Mouse (Mus musculus) MEL-GATA-1-ER (cell line): ENCODE measurements around the gene Cog5.

Experiments used
- DNase-seq: peaks from one replicate; pipeline ENCODE4 v3.0.0-alpha.2; 2012; ENCODE audit warnings: low read depth; ENCODE audit errors: extremely low read depth

Cog5 gene

DNA sequence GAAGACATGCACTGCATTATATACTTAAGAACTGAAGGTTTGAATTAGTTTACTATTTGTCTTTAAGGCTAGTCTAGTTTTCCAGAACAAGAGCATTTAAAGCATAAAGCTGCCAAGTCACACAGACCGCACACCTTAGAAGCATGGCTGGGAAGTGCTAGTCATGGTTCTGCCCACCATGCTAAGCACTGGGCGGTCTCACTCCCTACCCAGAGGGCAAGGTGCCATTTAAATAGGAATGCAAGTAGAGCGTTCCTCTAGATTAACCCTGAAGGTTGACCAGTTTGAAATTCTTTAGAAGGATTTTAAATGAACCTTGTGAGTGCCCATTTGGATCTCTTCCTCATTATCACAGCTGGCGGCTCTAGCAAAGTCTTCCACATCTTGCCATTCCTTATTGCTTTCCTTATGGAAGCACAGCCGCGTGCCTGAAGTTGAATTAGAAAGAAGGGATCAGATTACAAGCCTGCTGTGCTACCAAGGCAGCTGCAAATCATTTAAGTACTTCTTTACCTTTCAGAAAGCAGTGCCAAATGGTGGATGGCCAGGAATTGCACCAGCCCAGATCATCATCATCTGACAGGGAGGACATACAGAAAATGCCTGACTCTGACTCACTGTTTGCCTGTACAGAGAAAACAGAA lies 282.1 kb downstream of the Cog5 start:
- DNase-seq, result no peak

DNA sequence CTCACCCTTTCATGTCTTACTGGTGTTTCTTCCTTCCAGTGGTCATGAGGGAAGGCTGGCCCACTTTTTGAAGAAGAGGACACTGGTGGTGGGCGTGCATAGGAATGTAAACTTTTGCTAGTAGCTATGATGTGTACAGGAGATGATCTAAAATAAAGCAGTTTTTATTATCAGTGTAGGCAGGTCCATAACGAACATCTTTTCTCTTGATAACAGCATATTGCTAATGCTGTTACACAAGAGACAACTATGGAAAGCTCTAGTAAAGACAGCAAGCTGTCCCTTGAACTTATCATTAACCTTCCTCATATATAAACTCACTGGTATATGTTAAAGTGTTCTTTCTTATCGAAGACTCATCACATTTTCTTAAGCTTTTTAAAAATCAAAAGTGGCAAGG lies 282.9 kb downstream of the Cog5 start:
- no peak for DNase-seq

DNA sequence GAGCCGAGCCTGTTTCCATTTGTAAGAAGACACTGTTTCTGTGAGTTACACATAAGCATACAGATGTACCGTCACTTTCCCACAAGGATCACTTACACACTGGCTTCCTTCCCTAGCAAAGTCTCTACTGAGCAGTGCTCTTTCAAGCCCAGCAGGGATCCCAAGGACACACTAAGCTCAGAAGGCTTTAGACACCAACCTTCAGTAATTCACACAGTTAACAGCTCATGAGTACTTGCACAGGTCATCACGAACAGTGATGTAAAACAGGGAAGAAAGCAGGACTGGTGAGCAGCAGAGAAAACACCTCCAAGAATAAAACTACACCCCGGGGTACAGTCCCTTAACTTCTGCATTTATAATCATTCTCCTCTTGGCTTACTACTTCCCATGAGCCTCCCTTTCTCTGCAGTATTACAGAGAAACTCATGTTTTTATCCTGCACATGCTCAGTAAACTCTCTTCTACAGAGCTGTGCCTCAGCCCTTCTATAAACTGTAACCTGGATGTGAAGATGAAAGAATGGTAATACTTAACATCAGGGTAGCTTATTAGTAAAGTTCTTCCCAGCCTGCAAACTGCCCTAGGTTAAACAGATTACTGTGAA lies 283.8 kb downstream of the Cog5 start:
- no peak for DNase-seq

DNA sequence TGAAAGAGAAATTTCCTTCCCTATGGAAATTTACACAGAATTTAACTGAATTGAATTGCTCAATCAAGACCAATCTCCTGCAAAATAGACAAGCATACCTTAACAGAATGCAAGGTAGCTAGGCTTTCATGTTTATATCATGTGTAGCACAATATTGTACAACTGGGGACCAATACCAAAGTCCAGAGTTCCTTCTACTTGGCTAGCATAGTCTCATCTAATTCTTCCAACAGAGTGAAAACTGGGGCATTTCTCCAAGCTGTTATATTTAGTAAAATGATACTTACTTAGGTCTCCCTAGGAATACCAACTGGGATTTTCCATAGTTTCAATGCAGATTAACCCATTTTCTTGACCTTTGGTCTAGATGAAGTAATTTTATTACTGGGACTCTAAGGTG lies 284.4 kb downstream of the Cog5 start:
- no peak for DNase-seq

DNA sequence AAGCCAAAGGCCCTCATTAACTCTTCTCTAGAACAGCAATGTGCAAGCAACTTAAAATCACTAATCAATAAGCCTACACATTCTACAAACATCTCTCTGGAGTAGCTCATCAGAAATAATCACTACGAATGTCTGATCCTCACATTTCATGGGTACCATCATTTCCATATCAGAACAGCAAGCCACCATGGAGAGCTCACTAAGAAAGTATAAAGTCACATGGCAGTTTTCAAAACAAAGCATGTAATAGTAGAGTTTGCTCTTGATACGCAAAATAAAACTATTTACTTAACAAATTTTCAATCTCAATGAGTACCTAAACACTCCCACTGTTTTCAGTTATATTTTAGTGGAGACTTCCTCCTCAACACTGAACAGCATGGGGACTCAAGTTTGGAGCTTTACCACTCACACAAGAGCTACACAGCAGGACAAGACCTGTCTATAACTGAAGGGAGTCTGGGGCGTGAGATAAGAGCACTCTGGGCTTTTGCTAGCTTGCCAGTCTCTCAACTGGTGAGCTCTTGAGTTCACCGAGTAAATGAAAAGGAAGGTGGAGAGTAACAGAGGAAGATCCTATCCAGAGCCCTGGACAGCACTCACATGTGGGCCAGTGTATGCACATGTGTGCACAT lies 288.5 kb downstream of the Cog5 start:
- peak; percentile 81 for DNase-seq

DNA sequence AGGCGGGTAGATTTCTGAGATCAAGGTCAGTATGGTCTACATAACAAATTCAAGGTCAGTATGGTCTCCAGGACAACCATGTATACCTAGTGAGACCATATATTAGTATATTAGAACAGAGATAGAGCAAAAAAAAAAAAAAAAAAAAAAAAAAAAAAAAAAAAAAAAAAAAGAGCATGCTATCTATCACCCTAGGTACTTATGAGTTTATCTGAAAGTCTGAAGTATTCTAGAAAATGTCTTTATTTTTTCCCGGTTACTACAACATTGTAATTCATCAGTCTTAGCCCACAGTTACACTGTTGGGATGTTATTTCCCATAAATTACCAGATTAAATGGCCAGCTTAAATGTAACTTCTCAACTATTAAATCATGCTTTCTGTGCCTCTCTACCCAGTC lies 289.7 kb downstream of the Cog5 start:
- no peak for DNase-seq

DNA sequence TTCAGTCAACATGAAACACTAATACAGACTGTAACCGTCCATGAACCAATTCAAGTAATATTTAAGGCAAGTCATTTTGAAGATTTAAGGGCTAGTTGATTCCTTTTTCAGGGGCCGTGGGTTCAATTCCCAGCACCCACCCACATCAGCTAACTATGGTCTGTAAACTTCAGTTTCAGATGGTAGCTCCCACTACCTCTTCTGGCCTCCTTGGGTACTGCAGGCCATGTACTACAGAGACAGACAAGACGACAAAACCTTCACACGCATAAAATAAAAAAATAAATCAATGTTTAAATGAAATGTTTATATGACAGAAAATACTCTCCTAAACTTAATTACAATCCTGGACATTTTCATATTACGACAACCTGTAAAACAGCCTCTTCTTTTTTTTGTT lies 292.8 kb downstream of the Cog5 start:
- no peak for DNase-seq

DNA sequence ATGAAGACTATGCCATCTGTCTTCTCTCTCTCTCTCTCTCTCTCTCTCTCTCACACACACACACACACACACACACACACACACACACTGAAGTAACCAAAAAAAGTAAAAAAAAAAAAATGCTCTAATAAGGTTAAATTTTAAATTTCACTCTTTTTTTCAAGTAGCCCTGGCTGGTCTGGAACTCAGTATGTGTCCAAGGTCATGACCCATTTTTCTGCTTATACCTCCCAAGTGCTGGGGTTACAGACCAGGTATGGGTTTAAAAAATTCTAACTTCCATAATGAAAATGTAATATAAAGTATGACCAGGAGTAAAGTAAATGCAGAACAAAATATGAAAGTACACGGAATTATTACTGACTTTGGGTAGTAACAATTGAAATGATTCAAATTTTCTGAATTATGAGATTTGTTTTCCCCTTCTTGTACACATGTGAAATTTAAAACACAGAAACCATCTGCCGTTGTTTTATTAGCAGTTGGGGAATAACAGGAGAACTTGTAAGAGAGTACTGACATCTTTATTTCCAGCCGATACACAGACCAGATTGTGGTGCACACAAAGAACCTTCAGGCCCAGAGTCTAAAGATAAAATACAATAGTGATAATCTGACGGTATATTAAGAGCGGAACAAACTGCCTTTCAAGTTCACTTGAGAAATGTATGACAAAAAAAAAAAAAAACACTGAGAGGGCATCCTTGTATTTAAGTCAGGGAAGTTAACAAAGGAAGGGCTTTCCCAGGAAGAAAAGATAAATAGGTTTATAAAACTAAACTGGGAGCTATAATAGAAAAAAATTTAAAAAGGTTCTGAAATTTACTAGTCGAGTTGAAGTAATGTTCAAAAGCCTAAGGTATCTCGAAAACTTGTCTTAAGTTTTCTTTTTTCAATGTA lies 293.7 kb downstream of the Cog5 start:
- no peak for DNase-seq

DNA sequence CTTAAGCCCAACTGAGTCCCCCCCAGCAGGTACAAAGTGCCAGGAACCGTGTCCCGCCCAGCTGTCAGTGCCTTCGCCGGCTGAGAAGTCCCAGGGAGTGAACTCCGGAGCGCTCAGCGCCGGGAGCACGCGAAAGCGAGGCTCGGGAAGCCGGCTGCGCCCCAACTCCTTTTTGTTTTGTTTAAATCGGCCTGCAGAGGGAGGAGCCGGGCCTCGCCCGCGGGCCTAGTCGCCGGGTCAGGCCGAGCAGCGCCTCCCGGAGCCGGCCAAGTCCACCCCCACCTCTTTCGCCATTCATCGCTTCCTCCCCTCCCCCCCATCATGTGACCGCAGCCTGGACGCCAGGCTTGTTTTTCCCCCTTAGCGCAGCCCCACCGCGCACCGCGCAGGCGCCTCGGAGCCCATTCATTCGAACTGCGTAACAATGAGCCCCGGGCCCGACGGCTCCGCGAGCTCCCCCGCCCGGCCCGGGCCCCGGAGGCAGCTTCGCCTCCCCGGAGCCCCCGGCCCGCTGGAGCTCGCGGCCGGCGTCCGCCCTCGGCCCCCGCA lies 294.6 kb downstream of the Cog5 start:
- peak; percentile 66 for DNase-seq

DNA sequence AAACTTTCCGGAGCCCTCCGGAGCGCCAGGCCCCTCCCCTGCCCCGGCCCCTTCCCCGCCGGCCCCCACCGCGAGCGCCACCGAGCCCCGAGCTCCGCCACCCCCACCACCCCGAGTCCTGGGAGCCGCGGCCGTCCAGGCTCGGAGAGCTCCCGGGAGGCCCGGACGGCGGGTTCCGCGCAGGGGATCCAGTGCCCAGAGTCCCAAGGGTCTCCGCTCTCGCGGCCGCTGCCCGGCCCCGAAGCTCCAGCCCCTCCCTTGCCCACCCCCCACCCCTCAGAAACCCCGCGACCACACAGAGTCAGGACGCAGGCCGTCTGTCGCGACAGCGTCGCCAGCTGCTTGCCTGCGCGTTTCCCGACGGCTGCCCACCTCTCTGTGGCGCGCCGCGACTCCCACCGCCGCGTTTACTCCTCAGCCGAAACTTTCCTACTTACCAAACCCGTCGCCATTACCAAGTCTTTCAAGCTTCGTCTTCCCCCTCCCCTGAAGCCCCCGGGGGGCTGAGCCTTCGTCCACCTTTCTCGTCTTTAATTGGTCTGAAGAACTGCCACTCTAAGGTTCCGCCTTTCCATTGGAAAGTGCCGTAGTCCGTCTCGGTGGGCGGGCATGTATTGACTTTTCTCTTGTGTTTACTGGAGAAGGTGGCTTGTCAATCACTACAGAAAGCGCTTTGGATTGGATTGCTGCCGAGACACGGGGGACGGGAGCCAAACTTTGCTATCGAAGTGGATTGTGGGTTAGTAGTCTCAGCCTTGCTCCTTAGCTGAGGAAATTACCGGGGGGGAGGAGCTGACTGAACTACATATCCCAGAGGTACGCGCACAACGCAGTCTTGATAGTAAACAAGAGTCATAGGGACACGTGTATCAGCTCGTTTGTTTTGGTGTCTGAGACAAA lies 295.3 kb downstream of the Cog5 start, which contains the start of gene Hbp1:
TSS of gene Hbp1 (minus strand) at position 777 of the 900 bp plus-strand sequence.
- peak; percentile 100 for DNase-seq

DNA sequence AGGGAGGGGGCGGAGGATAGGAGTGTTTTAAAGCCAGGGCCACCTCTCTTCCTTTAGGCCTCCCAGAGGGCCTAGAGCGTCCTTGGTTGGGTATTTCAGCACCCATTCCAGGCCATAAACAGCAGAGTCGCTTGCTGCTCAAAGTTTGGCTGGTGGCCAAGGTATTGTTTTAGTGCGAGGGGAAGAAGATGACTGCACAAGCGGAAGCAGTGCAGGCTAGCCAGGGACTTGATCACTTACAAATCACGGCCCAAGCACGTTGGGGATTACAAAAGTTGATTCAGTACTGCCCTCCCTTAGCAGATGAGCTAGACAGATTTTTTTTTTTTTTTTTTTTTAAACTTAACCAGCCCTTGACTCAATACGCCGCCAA lies 296.0 kb downstream of the Cog5 start:
- DNase-seq, result no peak

DNA sequence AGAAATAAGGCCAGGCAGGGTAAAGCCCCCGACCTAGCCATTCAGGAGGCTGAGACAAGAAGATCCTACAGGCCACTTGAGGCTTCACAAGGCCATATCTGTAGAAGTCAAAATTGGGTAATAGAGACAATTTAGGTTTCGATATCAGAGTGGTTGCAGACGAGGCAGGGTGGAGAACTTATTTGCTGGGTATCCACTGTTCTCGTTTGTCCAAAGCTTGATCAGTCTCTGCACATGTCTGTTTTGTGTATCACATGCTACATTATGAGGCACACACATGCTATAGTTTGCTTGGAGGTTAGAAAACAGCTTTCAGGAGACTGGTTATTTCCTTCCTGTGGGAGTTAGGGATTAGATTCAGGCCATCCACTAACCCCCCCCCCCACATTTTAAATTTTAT lies 301.2 kb downstream of the Cog5 start:
- no peak for DNase-seq

DNA sequence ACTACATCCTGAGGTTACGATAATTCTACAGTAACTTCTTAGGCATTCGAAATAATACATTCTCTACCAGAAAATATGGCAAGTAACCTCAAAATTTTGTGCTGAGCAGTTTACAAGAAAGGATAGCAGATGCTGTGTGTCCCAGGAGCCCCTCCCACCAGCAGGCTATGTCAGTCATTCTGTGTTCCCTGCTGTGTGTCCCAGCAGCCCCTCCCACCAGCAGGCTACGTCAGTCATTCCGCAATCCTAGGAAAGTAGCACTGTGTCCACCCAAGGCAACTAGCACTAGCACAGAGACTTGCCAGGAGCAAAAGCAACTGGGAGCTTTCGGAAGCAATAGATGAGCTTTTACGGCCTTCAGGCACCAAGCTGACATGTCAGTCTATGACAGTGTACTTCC lies 309.4 kb downstream of the Cog5 start:
- no peak for DNase-seq

DNA sequence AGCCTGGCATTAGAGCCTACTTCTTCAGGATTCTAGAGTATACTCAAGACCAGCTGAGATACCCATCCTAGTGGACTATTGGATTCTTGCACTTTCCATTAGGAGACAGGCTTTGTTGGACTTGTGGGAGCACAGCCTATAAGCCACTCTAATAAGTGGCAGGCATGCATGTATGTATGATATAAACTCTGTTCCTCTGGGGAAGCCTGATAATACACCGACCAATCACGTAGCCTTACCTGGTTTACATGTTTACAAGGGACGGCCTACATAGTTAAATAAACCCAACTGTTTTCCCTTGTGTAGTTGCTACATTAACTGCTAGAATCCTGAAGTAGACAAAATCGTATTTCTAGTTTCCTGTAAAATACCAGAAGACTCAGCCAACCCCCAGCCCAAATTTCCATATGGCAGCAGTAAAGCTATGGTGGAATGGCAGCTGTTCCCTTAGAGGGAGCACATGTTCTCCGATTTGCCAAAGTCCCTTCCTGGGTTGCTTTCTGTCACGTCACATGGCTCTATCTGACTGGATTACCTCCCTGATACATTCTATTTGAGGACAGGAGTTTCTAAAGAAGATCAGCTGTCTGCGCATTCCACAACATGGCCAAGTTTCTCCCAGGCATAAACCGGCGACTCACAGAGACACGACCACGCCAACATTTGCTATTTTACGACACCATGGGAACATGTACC lies 311.0 kb downstream of the Cog5 start:
- no peak for DNase-seq

DNA sequence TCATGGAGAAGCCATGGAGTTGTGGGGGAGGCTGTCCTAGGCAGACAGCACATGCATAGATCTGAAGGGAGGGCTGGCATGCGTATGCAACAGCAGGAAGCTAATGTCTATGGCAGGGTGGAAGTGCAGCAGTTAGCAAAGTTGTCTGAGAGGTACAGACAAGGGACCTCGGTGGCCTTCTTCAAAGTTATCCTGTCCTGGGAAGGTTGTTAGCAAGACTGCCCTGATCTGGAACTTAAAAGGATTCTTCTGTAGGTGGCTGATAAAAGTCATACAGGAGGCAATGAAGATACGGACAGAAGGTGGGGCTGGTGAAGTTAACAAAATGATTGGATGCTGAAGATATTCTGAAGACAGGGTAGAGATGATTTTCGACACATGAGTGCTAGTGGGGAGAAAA lies 311.7 kb downstream of the Cog5 start:
- no peak for DNase-seq

DNA sequence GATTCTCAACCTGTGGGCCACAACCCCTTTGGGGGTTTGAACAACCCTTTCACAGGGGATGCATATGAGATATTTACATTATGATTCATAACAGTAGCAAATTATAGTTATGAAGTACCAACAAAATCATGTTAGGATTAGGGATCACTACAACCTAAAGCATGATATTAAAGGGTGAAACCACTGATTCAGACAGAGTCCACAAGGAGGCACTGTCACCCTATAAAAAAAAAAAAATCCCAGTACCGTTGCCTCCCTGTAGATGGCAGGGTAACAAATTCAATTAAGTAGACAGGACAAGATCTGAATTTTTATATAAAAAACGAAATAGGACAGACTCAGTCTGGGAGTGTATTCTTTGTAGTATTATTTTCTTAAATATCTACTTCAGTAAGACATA lies 312.9 kb downstream of the Cog5 start:
- peak; percentile 74 for DNase-seq

DNA sequence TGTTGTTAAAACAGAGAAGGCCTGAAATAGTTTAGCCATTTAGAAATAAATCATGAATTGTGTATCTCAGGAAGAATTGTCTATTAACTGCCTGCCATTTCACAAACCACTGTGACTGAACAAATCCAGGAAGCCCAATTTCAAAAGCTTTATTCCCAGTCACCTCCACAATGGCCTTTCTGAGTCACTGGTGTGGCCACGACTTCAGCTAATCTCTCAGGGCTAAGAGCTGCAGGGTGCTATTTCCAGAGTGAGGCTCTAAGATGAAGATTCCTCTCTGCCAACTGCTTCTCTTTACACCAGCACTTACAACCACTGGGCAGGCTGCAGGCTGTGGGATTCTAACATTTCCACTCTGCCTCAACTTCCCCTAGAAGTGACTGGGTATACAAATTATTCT lies 314.4 kb downstream of the Cog5 start:
- DNase-seq, result no peak

DNA sequence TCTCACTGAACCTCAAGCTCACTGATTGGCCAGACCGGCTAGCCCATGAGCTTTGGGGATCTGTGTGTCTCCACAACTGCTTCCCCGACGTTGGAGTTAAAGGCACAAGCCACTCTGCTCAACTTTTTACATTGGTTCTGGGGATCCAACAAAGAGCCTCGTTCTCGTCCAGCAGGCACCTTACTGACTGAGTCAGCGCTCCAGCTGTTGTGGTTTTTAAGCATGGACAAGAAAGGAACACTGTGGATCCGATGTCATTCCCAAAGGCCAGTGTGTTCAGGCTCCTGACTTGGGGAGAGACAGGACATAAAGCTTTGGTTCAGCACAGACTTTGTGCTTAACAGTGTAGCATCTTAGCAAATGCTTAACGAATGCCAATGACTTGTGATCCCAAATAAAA lies 316.9 kb downstream of the Cog5 start:
- no peak for DNase-seq

DNA sequence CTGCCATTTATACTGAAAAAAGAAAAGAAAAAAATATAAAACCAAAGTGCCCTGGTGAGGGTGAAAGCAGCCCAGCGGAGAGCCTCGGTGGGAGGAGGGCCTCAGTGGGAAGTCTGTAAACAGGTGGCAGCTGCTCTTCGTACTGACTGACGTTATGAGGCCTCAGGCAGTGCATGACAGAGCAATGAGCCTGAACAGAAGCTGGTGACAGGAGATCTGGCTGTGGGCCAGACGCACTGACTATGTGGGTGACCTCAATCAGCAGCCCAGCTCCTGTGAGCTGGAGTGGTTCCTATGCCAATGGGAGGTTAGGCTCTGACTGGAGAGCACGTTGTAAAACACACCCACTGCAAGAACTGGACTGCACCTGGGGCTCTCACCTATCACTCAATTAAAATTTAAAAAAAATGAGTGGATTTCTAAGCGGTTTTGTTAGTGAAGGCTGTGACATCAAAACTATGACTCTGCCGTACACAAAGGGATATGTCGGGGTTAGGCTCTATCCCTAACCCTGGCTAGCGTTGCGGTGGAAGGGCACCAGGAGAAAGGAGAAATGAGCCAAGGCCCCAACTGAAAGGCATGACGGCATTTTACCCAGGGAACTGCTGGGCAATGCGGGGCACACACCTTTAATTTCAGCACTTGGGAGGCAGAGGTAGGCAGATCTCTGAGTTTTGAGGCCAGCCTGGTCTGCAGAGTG lies 319.0 kb downstream of the Cog5 start:
- DNase-seq, result peak; percentile 93
